Comparison of ENCODE assay signal across 10 mouse cellular contexts in genomic region chr9:54843887-54844286, GRCm38 (mm10). TPM values are rescaled to one million over a fixed set of nuclear protein-coding genes. Genes with fewer than 3 reads are reported as not detected.
A peak's percentile ranks its signal among the peaks of the same experiment; 100 is the strongest.
DNase-seq lines count a peak whose midpoint lies in the region; ATAC-seq and TF ChIP-seq lines count a peak whose summit lies in the region.
"Had no signal": no experiment of that assay in that cellular context is flagged by ENCODE, and none has a peak within 500 bp of the region (broad histone marks: within the 10 kb centered on the region; RNA-seq: fewer than 3 reads in every experiment).

No protein-coding gene starts in this region.

- WGBS in stomach, embryonic 15.5 days: 59% methylated on average over 6 of the region's 6 CpGs
- WGBS in forebrain, embryonic 13.5 days: 81% methylated on average over 6 of the region's 6 CpGs

- no peak for TF ChIP-seq CTCF in left cerebral cortex, adult 2 months (IDR thresholded peaks at IDR 0.05)

- peak; percentile 65 for ATAC-seq in common myeloid progenitor, adult 5-6 weeks (replicated peaks; ENCODE audit: low read depth, poor library complexity, severe bottlenecking)
- no peak for ATAC-seq in stomach, embryonic 15.5 days (ENCODE audit: insufficient read depth, low FRiP score, low read depth)
- no peak for ATAC-seq in forebrain, embryonic 13.5 days
- ATAC-seq in megakaryocyte-erythroid progenitor cell, adult 5-6 weeks (replicated peaks; ENCODE audit: low FRiP score, low TSS enrichment, poor library complexity, severe bottlenecking): no peak
- ATAC-seq: intestine, embryonic 15.5 days had no signal

- DNase-seq in heart, adult 11 months: peak; percentile 71
- no peak for DNase-seq in heart, adult 8-10 months (ENCODE audit: low spot score)
- DNase-seq in kidney, postnatal 36 days: peak; percentile 42 to 49
- no peak for DNase-seq in left cerebral cortex, adult 2 months (ENCODE audit: extremely low spot score in 1 of 2, low spot score in 2 of 2)

- no peaks in the 10 kb centered on the region for H3K27me3 ChIP-seq in stomach, embryonic 15.5 days (replicated peaks)
- H3K27me3 ChIP-seq in forebrain, embryonic 13.5 days: no peaks in the 10 kb centered on the region
- H3K27me3 ChIP-seq: embryonic facial prominence, embryonic 12.5 days; intestine, embryonic 15.5 days had no signal

- H3K4me3 ChIP-seq in stomach, embryonic 15.5 days (replicated peaks): no peak overlapping the region
- H3K4me3 ChIP-seq in forebrain, embryonic 13.5 days: no peak overlapping the region
- no peak overlapping the region for H3K4me3 ChIP-seq in left cerebral cortex, adult 2 months
- H3K4me3 ChIP-seq: embryonic facial prominence, embryonic 12.5 days; intestine, embryonic 15.5 days had no signal

- intact Hi-C loops in left cerebral cortex, adult 2 months (cut with DNase I): no loop called here

- no peaks in the 10 kb centered on the region for H3K9me3 ChIP-seq in stomach, embryonic 15.5 days
- no peaks in the 10 kb centered on the region for H3K9me3 ChIP-seq in forebrain, embryonic 13.5 days (replicated peaks)
- H3K9me3 ChIP-seq: embryonic facial prominence, embryonic 12.5 days; intestine, embryonic 15.5 days had no signal

- H3K27ac ChIP-seq in stomach, embryonic 15.5 days: peak overlapping the region; percentile 55
- H3K27ac ChIP-seq in forebrain, embryonic 13.5 days: no peak overlapping the region
- no peak overlapping the region for H3K27ac ChIP-seq in left cerebral cortex, adult 2 months
- H3K27ac ChIP-seq: embryonic facial prominence, embryonic 12.5 days; intestine, embryonic 15.5 days had no signal

- no peaks in the 10 kb centered on the region for H3K4me1 ChIP-seq in stomach, embryonic 15.5 days
- no peaks in the 10 kb centered on the region for H3K4me1 ChIP-seq in forebrain, embryonic 13.5 days
- H3K4me1 ChIP-seq: embryonic facial prominence, embryonic 12.5 days; intestine, embryonic 15.5 days had no signal

- H3K9ac ChIP-seq in stomach, embryonic 15.5 days: no peak overlapping the region
- no peak overlapping the region for H3K9ac ChIP-seq in forebrain, embryonic 13.5 days
- H3K9ac ChIP-seq: embryonic facial prominence, embryonic 12.5 days; intestine, embryonic 15.5 days had no signal

- no peak overlapping the region for H3K4me2 ChIP-seq in stomach, embryonic 15.5 days
- H3K4me2 ChIP-seq in forebrain, embryonic 13.5 days: no peak overlapping the region
- H3K4me2 ChIP-seq: embryonic facial prominence, embryonic 12.5 days; intestine, embryonic 15.5 days had no signal

- H3K36me3 ChIP-seq in stomach, embryonic 15.5 days: no peaks in the 10 kb centered on the region
- no peaks in the 10 kb centered on the region for H3K36me3 ChIP-seq in forebrain, embryonic 13.5 days (ENCODE audit: poor library complexity, severe bottlenecking)
- H3K36me3 ChIP-seq: embryonic facial prominence, embryonic 12.5 days; intestine, embryonic 15.5 days had no signal

RNA-seq across cellular contexts. Expression of gene Ireb2, which starts 19.7 kb away (rescaled TPM):
- total RNA-seq in heart, adult 8-10 months (2022): 10 to 100 TPM; 21.1 to 24.7 (median 21.8) TPM
- 36.8 and 60.5 TPM in 2 replicates for total RNA-seq in common myeloid progenitor, adult 5-6 weeks (2017)
- 24.9 and 29.0 TPM in 2 replicates for polyA plus RNA-seq in stomach, embryonic 15.5 days (2015; fragmentation: Nextera tagmentation; extraction: Ambion mirVana)
- polyA plus RNA-seq in forebrain, embryonic 13.5 days (2015; fragmentation: Nextera tagmentation; extraction: Ambion mirVana): 46.2 and 51.2 TPM in 2 replicates
- total RNA-seq in megakaryocyte-erythroid progenitor cell, adult 5-6 weeks (2014; fragmentation: Nextera tagmentation): 36.6 and 46.6 TPM in 2 replicates
- total RNA-seq in megakaryocyte-erythroid progenitor cell, adult 5-6 weeks (2017): 17.2 and 41.5 TPM in 2 replicates
- total RNA-seq in left cerebral cortex, adult 2 months (2021): 10 to 100 TPM; 48.0 to 52.2 TPM

Comparison
In these comparisons a context has a peak if more than half of its experiments do, and no peak if none do; other contexts are left out.
1. DNase-seq: peak in heart, adult 11 months (single experiment) and kidney, postnatal 36 days (2 of 2); none in heart, adult 8-10 months (single experiment) and left cerebral cortex, adult 2 months (0 of 2).